Mouse (Mus musculus) layer of hippocampus, postnatal 10 days (tissue): Measurements from ENCODE around the gene Flnb. TPM values are rescaled to one million over a fixed set of nuclear protein-coding genes. Genes with fewer than 3 reads are reported as not detected.
A peak's percentile ranks its signal among the peaks of the same experiment; 100 is the strongest.

Experiments
- DNase-seq, 2 experiments: peaks; one replicate each; pipeline ENCODE4 v3.0.0; 2021; ENCODE audit warnings: low spot score in 2 of 2
- total RNA-seq, 2 experiments: library from RNA; stranded (reverse); gene quantifications; 2 replicates each; pipeline ENCODE4 v1.2.3; 2021

The Flnb gene
- total RNA-seq, 2 experiments from 2014 or later, result 32.1 to 34.2 TPM

- peak; percentile 24 to 28 for DNase-seq
Observed at GRCm38 (mm10) chr14:7826151-7826937, 8.6 kb downstream of the Flnb start.

GRCm38 (mm10) chr14:7829181-7829580, 11.4 kb downstream of the Flnb start:
- DNase-seq, result no peak

- no peak for DNase-seq
Observed at GRCm38 (mm10) chr14:7831770-7832439, 14.1 kb downstream of the Flnb start.

GRCm38 (mm10) chr14:7832440-7832783, 14.7 kb downstream of the Flnb start:
- no peak for DNase-seq

DNA sequence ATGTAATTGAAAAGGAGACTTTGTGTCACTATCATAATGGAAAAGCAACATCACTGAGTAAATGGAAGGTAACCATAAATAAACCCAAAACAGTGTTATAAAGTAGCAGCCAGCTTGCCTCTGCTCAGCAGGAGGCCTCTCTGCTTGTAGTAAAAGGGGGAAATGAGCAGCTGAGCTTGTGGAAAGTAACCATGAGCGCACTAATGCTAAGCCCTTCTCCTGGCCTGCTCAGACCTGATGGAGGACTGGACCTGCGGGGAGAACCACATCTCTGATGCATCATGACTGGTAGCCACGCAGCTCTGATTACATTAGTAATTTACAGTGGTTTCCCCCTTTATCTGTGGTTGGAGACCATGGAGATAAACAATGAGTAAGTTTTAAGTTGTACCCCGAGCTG, 15.7 kb downstream of the Flnb start:
- no peak for DNase-seq

- no peak for DNase-seq
Observed at GRCm38 (mm10) chr14:7838564-7839089, 20.9 kb downstream of the Flnb start.

DNA sequence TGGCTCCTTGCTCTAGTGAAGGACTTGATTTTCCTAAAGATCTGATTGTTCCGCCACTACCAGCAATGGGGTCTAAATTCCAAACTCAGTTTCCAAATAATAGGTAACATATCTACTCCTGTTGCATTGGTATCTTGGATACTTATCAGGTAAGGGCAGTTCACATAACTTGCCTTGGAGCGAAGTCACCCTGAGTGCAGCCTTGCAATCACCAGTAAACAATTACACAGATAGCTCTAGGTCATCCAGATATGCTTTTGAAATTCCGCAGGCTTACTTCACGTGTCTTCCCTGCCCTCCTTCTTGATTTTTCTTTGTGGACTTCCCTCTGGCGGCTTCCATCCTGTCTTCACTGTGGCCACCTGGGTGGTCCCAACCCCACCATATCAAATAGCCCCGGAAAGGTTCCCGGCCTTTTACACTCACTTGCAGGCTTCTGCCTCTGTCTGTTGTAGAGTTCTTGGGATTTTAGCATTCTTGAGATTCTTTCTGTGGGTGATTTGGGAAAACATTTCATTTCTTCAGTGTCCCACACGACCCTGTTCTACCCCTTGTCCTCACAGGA, 22.3 kb downstream of the Flnb start:
- no peak for DNase-seq

- no peak for DNase-seq
Observed at GRCm38 (mm10) chr14:7842631-7843332, 25.0 kb downstream of the Flnb start.

DNA sequence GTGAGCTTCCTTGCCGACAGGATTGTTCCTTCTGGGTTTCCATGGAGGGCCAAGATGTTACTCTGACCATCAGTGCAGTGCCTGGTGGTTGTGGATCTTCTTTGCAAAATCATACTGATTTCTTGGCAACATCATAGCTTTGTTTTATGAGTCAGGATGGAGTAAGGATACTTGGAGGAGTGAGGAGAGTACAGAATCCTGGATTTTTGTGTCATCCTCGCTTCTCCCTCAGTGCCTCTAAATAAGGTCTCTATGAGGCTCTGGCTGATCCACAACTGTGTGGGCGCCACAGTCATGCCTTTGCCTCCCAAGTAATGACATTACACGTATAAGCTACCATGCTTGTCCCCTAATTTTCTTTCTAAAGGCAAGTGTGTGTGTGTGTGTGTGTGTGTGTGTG, 28.9 kb downstream of the Flnb start:
- DNase-seq, result no peak

DNA sequence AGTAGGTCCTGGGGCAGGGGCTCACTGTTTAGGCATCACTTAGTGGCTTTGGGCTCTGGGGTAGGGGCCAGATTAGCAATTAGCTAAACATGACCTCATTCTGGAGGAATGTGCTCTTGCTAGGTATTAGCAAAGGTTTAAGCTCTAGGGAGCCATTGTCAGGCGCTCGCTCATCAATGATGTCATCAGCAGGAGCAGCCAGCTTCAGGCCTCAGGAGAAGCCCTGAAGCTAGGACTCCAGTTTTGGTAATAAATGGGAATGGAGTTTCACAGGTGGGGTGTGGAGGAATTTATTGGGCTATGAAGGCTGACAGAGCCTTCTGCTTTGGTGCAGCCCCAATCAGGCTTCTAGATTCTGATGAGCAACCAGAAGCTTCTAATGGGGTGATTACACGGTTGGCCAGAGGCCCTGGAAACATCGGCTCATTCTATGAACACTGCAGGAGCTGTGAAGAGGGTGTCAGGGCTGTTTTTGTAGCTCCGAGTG, 30.0 kb downstream of the Flnb start:
- no peak for DNase-seq

DNA sequence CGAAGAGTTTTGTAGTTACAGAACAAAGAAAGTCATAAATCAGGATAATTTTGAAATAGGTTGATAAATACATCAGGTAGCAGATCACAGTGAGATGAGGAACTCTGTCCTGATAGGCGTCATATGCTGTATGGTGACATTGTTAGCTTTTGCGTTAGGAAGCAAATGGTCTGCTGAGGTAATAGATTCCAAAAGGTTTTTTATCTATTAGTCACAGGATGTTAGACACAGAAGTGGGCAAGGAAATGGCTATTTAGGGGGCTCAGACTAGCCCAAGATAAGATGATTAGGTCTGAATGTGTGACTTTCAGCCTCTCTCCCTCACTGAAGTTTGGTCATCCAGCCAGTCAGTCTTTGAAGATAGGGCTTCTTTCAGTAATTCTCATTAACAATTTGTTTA, 33.2 kb downstream of the Flnb start:
- DNase-seq, result no peak

DNA sequence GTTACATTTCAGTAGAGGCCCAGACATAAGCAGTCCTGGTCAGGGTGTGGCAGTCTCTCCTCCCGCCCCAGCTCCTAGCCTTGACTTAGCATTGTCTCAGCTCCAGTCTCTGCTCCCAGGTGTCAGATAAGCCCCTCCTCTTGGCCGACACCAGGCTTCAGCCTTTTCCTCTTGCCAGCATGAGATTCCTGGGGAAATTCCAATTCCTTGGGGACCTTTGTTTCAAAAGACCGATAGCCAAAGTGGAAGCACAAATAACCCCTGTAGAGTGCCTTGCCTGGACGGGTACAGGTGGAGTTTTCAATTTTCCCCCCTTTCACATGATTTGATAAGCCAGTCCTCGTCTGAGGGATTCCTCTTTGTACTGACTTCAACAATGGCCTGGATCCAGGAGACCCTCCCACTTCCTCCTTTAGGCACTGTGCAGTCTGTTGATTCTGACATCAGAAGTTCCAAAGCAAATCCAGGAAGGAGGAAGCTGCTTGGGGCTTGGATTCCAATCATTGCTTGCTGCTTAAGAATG, 33.8 kb downstream of the Flnb start:
- DNase-seq, result peak in 1 of 2 experiments; percentile 22

DNA sequence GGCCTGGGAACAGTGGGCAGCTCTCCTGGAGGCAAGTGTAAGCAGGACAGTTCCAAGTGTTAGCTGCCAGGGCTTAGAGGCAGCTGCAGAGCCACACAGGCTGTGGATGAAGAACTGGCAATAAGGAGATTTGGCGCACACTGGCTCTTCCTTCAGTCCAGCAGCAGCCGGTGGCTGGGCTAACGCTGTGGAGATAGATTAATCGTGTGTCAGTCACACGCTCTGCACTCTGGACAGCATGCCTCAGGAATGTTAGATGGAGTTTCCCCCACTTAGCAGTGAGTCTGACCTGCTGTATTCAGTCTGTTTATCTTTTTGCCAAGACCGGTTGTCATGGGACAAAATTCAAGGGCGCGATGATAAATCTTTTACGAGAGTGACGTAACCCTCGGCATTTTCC, 35.9 kb downstream of the Flnb start:
- peak in 1 of 2 experiments; percentile 24 for DNase-seq

GRCm38 (mm10) chr14:7854366-7854765, 36.6 kb downstream of the Flnb start:
- no peak for DNase-seq

DNA sequence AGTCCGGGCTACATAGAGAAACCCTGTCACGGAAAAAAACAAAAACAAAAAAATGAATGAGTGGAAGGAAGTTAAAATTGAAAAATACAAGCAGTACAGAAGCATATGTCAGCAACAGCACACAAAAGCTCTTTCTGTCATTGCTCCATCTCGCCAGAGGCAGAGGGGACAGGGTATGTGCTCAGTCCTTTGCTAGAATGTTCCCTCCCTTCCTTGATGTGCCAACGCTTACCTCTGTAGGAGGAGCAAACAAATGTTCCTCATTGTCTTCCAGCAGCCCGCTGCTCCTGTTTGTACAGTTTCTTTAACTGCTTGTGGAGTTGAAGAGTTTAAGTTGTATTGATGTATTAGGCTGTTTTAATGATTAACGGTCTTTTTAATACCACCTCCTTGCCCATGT, 37.3 kb downstream of the Flnb start:
- DNase-seq, result no peak

DNA sequence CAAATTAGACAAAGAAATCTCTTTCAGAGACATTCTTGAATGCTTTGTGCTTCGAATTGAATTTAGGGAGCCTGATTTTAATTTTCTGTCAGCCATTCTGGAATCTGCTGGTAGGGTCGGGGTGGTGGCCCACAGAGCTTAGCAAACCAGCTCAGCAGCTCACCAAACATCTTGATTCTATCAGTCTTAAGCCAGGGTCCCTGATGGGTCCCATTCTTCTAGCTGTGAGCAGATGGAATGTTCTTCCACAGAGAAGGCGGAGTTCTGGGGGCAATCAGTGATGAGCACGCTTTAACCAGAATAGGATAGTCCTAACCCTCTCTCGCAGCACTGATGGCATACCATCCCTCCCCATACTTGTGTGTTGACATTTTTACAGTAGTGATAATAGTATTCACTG, 37.7 kb downstream of the Flnb start:
- no peak for DNase-seq

DNA sequence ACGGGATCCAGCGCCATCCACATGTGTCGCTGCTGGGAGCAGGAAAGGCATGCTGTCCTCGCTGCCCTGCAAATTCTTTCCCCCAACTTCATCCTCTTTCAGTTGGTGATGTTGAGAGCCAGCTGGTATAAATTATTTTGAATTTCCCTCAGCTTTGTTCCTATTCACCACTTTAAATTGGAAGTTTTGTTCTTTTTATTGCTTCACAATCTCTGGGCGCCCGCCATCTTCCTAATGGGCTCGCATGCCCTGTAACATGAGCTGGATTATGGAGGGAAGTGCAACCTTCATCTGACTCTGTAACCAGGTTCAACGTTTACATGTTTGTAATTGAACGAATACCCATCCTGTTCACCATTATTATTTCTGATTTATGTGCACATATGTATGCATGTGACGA, 38.6 kb downstream of the Flnb start:
- no peak for DNase-seq

- no peak for DNase-seq
Observed at GRCm38 (mm10) chr14:7857835-7858234, 40.1 kb downstream of the Flnb start.

- DNase-seq, result no peak
Observed at GRCm38 (mm10) chr14:7858430-7858829, 40.7 kb downstream of the Flnb start.

DNA sequence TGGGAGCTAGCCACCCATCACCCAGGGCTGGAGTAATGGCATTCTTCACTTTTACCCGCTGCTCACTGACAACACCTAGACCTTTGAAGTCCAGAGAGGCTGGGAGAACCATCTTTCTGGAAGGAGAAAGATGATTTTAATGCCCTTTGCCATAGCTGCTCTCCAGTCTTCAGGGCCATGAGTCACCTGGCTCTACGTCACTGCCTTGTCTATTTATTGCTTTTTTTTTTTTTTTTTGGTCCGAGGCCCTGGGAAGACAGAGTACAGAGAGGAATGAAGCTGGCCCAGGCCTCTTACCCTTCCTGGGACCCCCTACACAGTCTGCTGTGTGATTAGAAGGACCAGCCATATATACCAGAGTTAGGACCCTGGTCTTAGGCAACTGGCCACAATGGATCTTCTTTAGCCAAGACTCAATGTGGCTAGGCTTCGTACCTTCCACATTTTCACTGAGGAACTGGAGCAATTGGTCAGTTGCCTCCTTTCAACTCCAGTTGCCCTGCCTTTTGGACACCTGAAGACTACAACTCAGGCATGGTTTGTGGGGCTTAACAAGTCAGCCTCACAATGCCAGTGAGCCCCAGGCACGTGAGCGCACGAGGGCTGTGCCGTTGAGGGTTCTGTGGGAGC, 42.9 kb downstream of the Flnb start:
- no peak for DNase-seq

- no peak for DNase-seq
Observed at GRCm38 (mm10) chr14:7861275-7861674, 43.5 kb downstream of the Flnb start.
